Mouse (Mus musculus) heart, embryonic 16.5 days (tissue): ENCODE measurements at regions not wholly inside any gene's neighbourhood (a gene's known extent, or its start where the extent isn't known, plus 50 kb on each side); places are given as distances from the start of the nearest gene placed in this dataset.

Source experiments
- ATAC-seq: fragments of 200-750 bp; cut with Nextera tagmentation; replicated peaks from 2 replicates; pipeline ENCODE4 v1.8.0; 2017; ENCODE audit warnings: moderate number of reproducible peaks; ENCODE audit not compliant: insufficient read depth, low FRiP score; ENCODE audit errors: extremely low read depth
- H3K27ac ChIP-seq: fragments of 300-500 bp; sonication (generic); 2 replicates; pipeline ENCODE4 v1.5.1; 2014; ENCODE audit warnings: mild to moderate bottlenecking, low read length, control low read depth, moderate library complexity
- H3K27me3 ChIP-seq: fragments of 300-500 bp; sonication (generic); 2 replicates; pipeline ENCODE4 v1.6.1; 2014; ENCODE audit warnings: low read length, mixed read lengths; ENCODE audit not compliant: control insufficient read depth, insufficient read depth
- H3K36me3 ChIP-seq: fragments of 300-500 bp; sonication (generic); 2 replicates; pipeline ENCODE4 v1.6.1; 2014; ENCODE audit not compliant: control insufficient read depth, insufficient read depth
- H3K4me1 ChIP-seq: fragments of 300-500 bp; sonication (generic); 2 replicates; pipeline ENCODE4 v1.6.1; 2014; ENCODE audit warnings: low read length, mixed read lengths; ENCODE audit not compliant: control insufficient read depth, insufficient read depth
- H3K4me2 ChIP-seq: fragments of 300-500 bp; sonication (generic); 2 replicates; pipeline ENCODE4 v1.6.1; 2014; ENCODE audit warnings: low read depth, mild to moderate bottlenecking, control low read depth, low read length
- H3K4me3 ChIP-seq: fragments of 300-500 bp; sonication (generic); 2 replicates; pipeline ENCODE4 v1.5.1; 2014; ENCODE audit warnings: mild to moderate bottlenecking, control low read depth, low read length
- H3K9ac ChIP-seq: fragments of 300-500 bp; sonication (generic); 2 replicates; pipeline ENCODE4 v1.6.1; 2014; ENCODE audit warnings: low read length, control low read depth
- H3K9me3 ChIP-seq: fragments of 300-500 bp; sonication (generic); replicated peaks from 2 replicates; pipeline ENCODE4 v1.6.1; 2016; ENCODE audit warnings: low read length; ENCODE audit not compliant: control insufficient read depth
- WGBS: fragments of 180-500 bp; shearing (Covaris S2); extraction: QIAGEN DNeasy Blood & Tissue Kit; methylation state at CpG from one replicate; pipeline ENCODE4 v1.1.7; 2014; 5-methylcytosine and 5-hydroxymethylcytosine counted together

- no peaks in the 10 kb centered on the region for H3K36me3 ChIP-seq
- ATAC-seq = no peak
- no peaks in the 10 kb centered on the region for H3K4me1 ChIP-seq
- no peak overlapping the region for H3K27ac ChIP-seq
- H3K4me3 ChIP-seq = no peak overlapping the region
- no peak overlapping the region for H3K9ac ChIP-seq
- H3K9me3 ChIP-seq = no peaks in the 10 kb centered on the region
- H3K4me2 ChIP-seq = no peak overlapping the region
- WGBS = 88% methylated on average over 3 of the region's 3 CpGs
- no peaks in the 10 kb centered on the region for H3K27me3 ChIP-seq
Measured at GRCm38 (mm10) chr16:64293507-64293906, 308.7 kb downstream of the Csnka2ip start.

- Histone ChIP-seq H3K9me3 (no peaks in the 10 kb centered on the region), H3K36me3 (no peaks in the 10 kb centered on the region), H3K9ac (no peak overlapping the region), H3K4me1 (no peaks in the 10 kb centered on the region), H3K4me2 (no peak overlapping the region), H3K4me3 (no peak overlapping the region), H3K27me3 (no peaks in the 10 kb centered on the region), H3K27ac (no peak overlapping the region)
- no peak for ATAC-seq
- WGBS = 56% methylated on average over 1 of the region's 1 CpGs
Measured at GRCm38 (mm10) chr16:64285306-64285705, 316.9 kb downstream of the Csnka2ip start.

DNA sequence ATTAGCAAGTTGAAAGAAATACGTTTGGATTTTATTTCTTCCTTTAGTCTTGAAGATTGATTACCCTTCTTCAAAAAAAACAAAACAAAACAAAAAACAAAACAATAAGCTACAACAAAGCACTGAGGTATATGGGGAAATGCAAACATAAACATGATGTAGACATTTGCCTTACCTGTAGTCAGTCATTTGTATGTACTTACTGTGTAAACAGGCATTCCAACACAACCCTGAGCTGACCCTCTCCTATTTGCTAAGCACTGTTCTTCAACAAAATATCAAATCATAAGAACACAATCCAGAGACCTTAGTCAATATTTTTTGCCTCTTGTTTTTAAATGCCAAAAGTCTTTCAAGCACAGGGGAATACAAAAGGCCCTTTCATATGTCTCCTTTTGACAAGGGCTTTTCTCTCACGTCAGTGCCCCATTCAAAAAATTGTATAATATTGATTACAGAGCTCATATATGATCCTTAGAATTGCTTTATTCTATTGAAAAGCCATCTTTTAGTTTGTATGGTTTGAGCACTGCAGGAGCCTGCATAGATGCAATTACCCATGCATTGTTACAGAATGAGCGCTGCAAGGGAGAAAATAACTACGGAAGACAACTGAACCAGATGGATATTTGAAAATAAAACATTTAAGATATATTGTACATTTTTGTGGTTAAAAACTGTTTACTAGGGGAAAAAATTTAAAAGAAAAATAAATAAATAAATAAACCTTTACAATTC, 326.2 kb downstream of the Csnka2ip start:
- Histone ChIP-seq H3K4me2 (no peak overlapping the region), H3K27me3 (no peaks in the 10 kb centered on the region), H3K36me3 (no peaks in the 10 kb centered on the region), H3K27ac (no peak overlapping the region), H3K4me1 (no peaks in the 10 kb centered on the region), H3K9me3 (no peaks in the 10 kb centered on the region), H3K4me3 (no peak overlapping the region), H3K9ac (no peak overlapping the region)
- WGBS = 85% methylated on average over 4 of the region's 4 CpGs
- no peak for ATAC-seq

GRCm38 (mm10) chr16:64275420-64275819, 326.8 kb downstream of the Csnka2ip start:
- Histone ChIP-seq H3K9me3 (no peaks in the 10 kb centered on the region), H3K4me3 (no peak overlapping the region), H3K4me1 (no peaks in the 10 kb centered on the region), H3K27me3 (no peaks in the 10 kb centered on the region), H3K27ac (no peak overlapping the region), H3K36me3 (no peaks in the 10 kb centered on the region), H3K4me2 (no peak overlapping the region), H3K9ac (no peak overlapping the region)
- WGBS = 73% methylated on average over 5 of the region's 5 CpGs
- ATAC-seq = no peak

DNA sequence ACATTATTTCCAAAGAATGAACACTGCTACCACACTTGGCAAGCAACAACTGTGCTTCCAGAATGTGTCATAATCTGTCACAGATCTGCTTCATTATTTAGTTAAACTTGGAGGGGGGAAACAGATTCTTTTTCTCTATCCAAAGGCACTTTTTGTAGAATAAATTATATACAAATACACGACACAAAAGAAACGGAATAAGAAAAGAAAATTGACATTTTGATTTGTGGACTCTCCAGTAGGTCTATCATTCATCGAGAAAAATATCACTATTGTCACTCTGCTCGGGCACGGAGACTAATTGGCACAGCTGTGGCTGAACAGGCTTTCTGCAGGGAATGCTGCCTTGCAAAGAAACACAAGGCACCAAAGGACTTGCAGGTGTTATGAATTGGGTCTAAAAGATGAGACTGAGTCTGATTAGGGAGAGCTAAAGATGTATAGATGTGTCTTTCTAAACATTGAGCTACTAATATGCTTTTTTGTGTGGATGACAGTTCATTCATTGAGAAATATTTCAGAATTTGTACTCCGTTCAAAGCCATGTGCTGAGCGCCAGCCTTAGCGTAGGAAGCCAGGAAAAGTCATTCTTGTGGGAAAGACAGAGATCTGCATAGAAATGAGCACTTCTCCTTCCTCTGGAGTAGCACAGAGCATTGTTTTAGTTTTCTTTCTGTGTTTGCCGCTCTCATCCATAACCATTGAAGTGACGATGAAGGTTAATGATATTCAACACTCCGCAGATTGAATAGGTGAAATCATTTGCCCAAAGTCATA, 337.1 kb downstream of the Csnka2ip start:
- Histone ChIP-seq H3K27ac (no peak overlapping the region), H3K4me1 (no peaks in the 10 kb centered on the region), H3K27me3 (no peaks in the 10 kb centered on the region), H3K4me3 (no peak overlapping the region), H3K36me3 (no peaks in the 10 kb centered on the region), H3K4me2 (no peak overlapping the region), H3K9ac (no peak overlapping the region), H3K9me3 (no peaks in the 10 kb centered on the region)
- no peak for ATAC-seq
- 81% methylated on average over 11 of the region's 11 CpGs for WGBS

- H3K9me3 ChIP-seq = no peaks in the 10 kb centered on the region
- H3K36me3 ChIP-seq = no peaks in the 10 kb centered on the region
- H3K27me3 ChIP-seq = no peaks in the 10 kb centered on the region
- H3K9ac ChIP-seq = no peak overlapping the region
- H3K4me1 ChIP-seq = no peaks in the 10 kb centered on the region
- WGBS = 71% methylated on average over 1 of the region's 1 CpGs
- no peak for ATAC-seq
- H3K27ac ChIP-seq = no peak overlapping the region
- H3K4me3 ChIP-seq = no peak overlapping the region
- no peak overlapping the region for H3K4me2 ChIP-seq
Measured at GRCm38 (mm10) chr16:64251155-64251554, 351.1 kb downstream of the Csnka2ip start.

DNA sequence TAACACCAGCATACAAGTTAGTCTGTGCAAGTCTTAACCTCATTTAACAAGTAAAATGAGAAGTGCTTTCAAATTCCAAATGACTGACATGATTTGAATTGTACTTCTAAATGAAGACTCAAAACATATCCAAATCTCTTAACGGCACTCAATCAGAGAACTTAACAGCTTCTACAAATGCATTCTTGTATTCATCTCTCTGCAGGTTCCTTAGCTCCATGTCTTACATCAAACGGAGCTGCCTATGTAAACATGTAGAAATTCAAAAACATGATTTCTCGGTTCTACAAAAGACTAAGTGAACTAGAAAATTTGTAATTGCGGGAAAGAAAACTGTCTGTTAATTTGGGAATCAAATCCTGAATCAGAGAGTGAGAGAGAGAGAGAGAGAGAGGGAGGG, 353.5 kb downstream of the Csnka2ip start:
- no peak overlapping the region for H3K9ac ChIP-seq
- H3K27me3 ChIP-seq = no peaks in the 10 kb centered on the region
- no peak for ATAC-seq
- no peaks in the 10 kb centered on the region for H3K9me3 ChIP-seq
- H3K36me3 ChIP-seq = no peaks in the 10 kb centered on the region
- no peak overlapping the region for H3K4me2 ChIP-seq
- no peak overlapping the region for H3K27ac ChIP-seq
- no peak overlapping the region for H3K4me3 ChIP-seq
- H3K4me1 ChIP-seq = no peaks in the 10 kb centered on the region
- WGBS = 74% methylated on average over 4 of the region's 4 CpGs

DNA sequence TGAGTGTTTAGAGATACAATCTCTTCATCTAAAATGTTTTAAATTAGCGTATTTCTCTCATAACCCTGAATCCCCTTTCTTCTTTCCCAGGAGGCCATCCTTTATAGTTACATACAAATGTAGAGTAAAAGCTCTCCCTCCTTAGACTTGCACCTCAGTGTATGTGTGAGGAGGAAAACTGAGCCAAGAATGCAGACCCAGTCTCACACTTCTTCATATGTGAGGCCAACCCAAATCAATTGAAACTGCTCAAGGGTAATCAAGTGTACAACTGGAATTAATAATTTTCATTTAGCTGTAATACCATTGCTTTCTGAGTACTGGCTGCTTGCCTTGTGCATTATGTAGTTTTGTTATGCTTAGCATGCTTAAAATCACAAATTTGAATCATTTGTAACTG, 356.3 kb downstream of the Csnka2ip start:
- no peak overlapping the region for H3K4me2 ChIP-seq
- no peaks in the 10 kb centered on the region for H3K27me3 ChIP-seq
- no peak for ATAC-seq
- H3K4me3 ChIP-seq = no peak overlapping the region
- H3K36me3 ChIP-seq = no peaks in the 10 kb centered on the region
- H3K27ac ChIP-seq = no peak overlapping the region
- no peaks in the 10 kb centered on the region for H3K4me1 ChIP-seq
- WGBS = 83% methylated on average over 1 of the region's 1 CpGs
- no peak overlapping the region for H3K9ac ChIP-seq
- no peaks in the 10 kb centered on the region for H3K9me3 ChIP-seq

GRCm38 (mm10) chr16:64224336-64224735, 360.4 kb upstream of the Epha3 start:
- no peak overlapping the region for H3K4me2 ChIP-seq
- no peaks in the 10 kb centered on the region for H3K27me3 ChIP-seq
- WGBS = 81% methylated on average over 3 of the region's 3 CpGs
- H3K9ac ChIP-seq = no peak overlapping the region
- no peak for ATAC-seq
- H3K36me3 ChIP-seq = no peaks in the 10 kb centered on the region
- no peak overlapping the region for H3K27ac ChIP-seq
- no peaks in the 10 kb centered on the region for H3K9me3 ChIP-seq
- H3K4me1 ChIP-seq = no peaks in the 10 kb centered on the region
- no peak overlapping the region for H3K4me3 ChIP-seq
